Mouse (Mus musculus) neutrophil, adult 5-6 weeks (primary cell): ENCODE results near the gene Herc4. TPM values are rescaled to one million over a fixed set of nuclear protein-coding genes. Genes with fewer than 3 reads are reported as not detected.
"Not testable (repeated sequence)": the region's sequence is repeated elsewhere in the genome, so short reads cannot be mapped to it uniquely, and the experiment has no call there.

ENCODE experiments used
- ATAC-seq: fragments of 151-379, 151-347 bp; 2 replicates; pipeline ENCODE4 v1.8.0; 2017; ENCODE audit warnings: mild to moderate bottlenecking, moderate TSS enrichment; ENCODE audit not compliant: insufficient number of reproducible peaks, poor library complexity, low FRiP score, severe bottlenecking; ENCODE audit errors: extremely low read depth
- total RNA-seq: library from RNA; stranded (forward); fragments of 200-1000 nt; gene quantifications from 2 replicates; pipeline ENCODE4 v1.2.3, GENCODE M21; 2017

Herc4 gene
- total RNA-seq, 1 experiment from 2014 or later = 417 TPM

GRCm38 (mm10) chr10:63338914-63339643, 95.5 kb downstream of the Herc4 start:
- peak; percentile 79 for ATAC-seq

GRCm38 (mm10) chr10:63341351-63341750, 97.7 kb downstream of the Herc4 start:
- no peak for ATAC-seq

- no peak for ATAC-seq
Measured at GRCm38 (mm10) chr10:63344751-63345150, 101.1 kb downstream of the Herc4 start.

- no peak for ATAC-seq
Measured at GRCm38 (mm10) chr10:63348291-63348690, 104.7 kb downstream of the Herc4 start.

- ATAC-seq = no peak
Measured at GRCm38 (mm10) chr10:63350666-63351065, 107.1 kb downstream of the Herc4 start.

GRCm38 (mm10) chr10:63351099-63351498, 107.5 kb downstream of the Herc4 start:
- not testable (repeated sequence) for ATAC-seq

- ATAC-seq = no peak
Measured at GRCm38 (mm10) chr10:63352111-63352510, 108.5 kb downstream of the Herc4 start.

GRCm38 (mm10) chr10:63360502-63360901, 116.9 kb downstream of the Herc4 start:
- no peak for ATAC-seq

GRCm38 (mm10) chr10:63365918-63366455, 122.4 kb downstream of the Herc4 start:
- no peak for ATAC-seq

GRCm38 (mm10) chr10:63367386-63367785, 123.8 kb downstream of the Herc4 start:
- no peak for ATAC-seq

Other genes with a start within 250 kb of the Herc4 start
- 127 and 138 TPM in 2 replicates for gene Hnrnph3, start 219.6 kb upstream of the Herc4 start, total RNA-seq
- 1.1 and 1.9 TPM in 2 replicates for gene Pbld2, start 219.5 kb upstream of the Herc4 start, total RNA-seq
- gene Pbld1, start 183.6 kb upstream of the Herc4 start, total RNA-seq = 1.4 and 1.6 TPM in 2 replicates
- not detected in 2 replicates for gene Atoh7, start 144.2 kb upstream of the Herc4 start, total RNA-seq
- not detected in 2 replicates for gene Mypn, start 39.9 kb upstream of the Herc4 start, total RNA-seq
- 63.9 and 69.2 TPM in 2 replicates for gene Sirt1, start 137.9 kb downstream of the Herc4 start, total RNA-seq
- gene Dnajc12, start 138.6 kb downstream of the Herc4 start, total RNA-seq = 2.2 and 2.4 TPM in 2 replicates
- gene Gm7075, start 178.0 kb downstream of the Herc4 start, total RNA-seq = not detected in 2 replicates
- not detected in 2 replicates for gene Ctnna3, start 186.3 kb downstream of the Herc4 start, total RNA-seq